Mouse (Mus musculus): ENCODE measurements around the gene Olfr596.
"Not testable (repeated sequence)": the region's sequence is repeated elsewhere in the genome, so short reads cannot be mapped to it uniquely, and the experiment has no call there.

GRCm38 (mm10) chr7:103305348-103305747, at the start of gene Olfr596:
- TF ChIP-seq CTCF (IDR thresholded peaks at IDR 0.05; ENCODE audit: control insufficient read depth, insufficient read depth, insufficient replicate concordance, low read depth, low read length); POLR2A (IDR thresholded peaks at IDR 0.05; ENCODE audit: control insufficient read depth, low read depth, low read length): not testable (repeated sequence)

All from testis, adult 2 months (tissue).